Mouse (Mus musculus): Measurements from ENCODE around the gene Msrb3. TPM values are rescaled to one million over a fixed set of nuclear protein-coding genes. Genes with fewer than 3 reads are reported as not detected.
A peak's percentile ranks its signal among the peaks of the same experiment; 100 is the strongest.

Gene Msrb3
- total and polyA plus RNA-seq, 2 experiments from 2014 or later, result 45.0 to 122 TPM

- 64% methylated on average over 11 of the region's 11 CpGs for WGBS
- no peaks in the 10 kb centered on the region for H3K27me3 ChIP-seq (ENCODE audit: control insufficient read depth, insufficient read depth, low read length)
- H3K4me1 ChIP-seq (ENCODE audit: control insufficient read depth, insufficient read depth), result peaks cover 25% of the 10 kb centered on the region
- H3K9me3 ChIP-seq (replicated peaks; ENCODE audit: control insufficient read depth, low read length), result no peaks in the 10 kb centered on the region
- ATAC-seq (ENCODE audit: insufficient read depth, low read depth) (no peak), DNase-seq (ENCODE audit: low spot score) (no peak)
- no peak overlapping the region for H3K27ac ChIP-seq (ENCODE audit: low read depth)
- peaks cover 57% of the 10 kb centered on the region for H3K36me3 ChIP-seq (replicated peaks; ENCODE audit: control insufficient read depth, insufficient read depth, low read length)
- TF ChIP-seq CTCF (IDR thresholded peaks at IDR 0.05; ENCODE audit: low read depth), result no peak
- no peak for TF ChIP-seq EP300 (IDR thresholded peaks at IDR 0.05; ENCODE audit: low read depth)
- no peak overlapping the region for H3K4me3 ChIP-seq (ENCODE audit: low read depth, low read length)
- H3K4me2 ChIP-seq (ENCODE audit: low read depth, low read length), result no peak overlapping the region
- no peak overlapping the region for H3K9ac ChIP-seq (replicated peaks; ENCODE audit: low read depth, low read length)
These were observed 107.5 kb downstream of the Msrb3 start for GRCm38 (mm10) chr10:120791438-120791837.

- no peak for DNase-seq (ENCODE audit: low spot score)
These were observed 111.7 kb downstream of the Msrb3 start for GRCm38 (mm10) chr10:120787202-120787601.

GRCm38 (mm10) chr10:120784516-120784915 lies 114.4 kb downstream of the Msrb3 start:
- Histone ChIP-seq H3K9me3 (replicated peaks; ENCODE audit: control insufficient read depth, low read length) (no peaks in the 10 kb centered on the region), H3K27me3 (ENCODE audit: control insufficient read depth, insufficient read depth, low read length) (no peaks in the 10 kb centered on the region), H3K4me3 (ENCODE audit: low read depth, low read length) (no peak overlapping the region), H3K36me3 (replicated peaks; ENCODE audit: control insufficient read depth, insufficient read depth, low read length) (peaks cover 83% of the 10 kb centered on the region), H3K9ac (replicated peaks; ENCODE audit: low read depth, low read length) (no peak overlapping the region), H3K4me2 (ENCODE audit: low read depth, low read length) (no peak overlapping the region), H3K27ac (ENCODE audit: low read depth) (no peak overlapping the region), H3K4me1 (ENCODE audit: control insufficient read depth, insufficient read depth) (no peaks in the 10 kb centered on the region)
- ATAC-seq (ENCODE audit: insufficient read depth, low read depth) (no peak), DNase-seq (ENCODE audit: low spot score) (no peak)
- WGBS, result 82% methylated on average over 5 of the region's 5 CpGs
- TF ChIP-seq CTCF (IDR thresholded peaks at IDR 0.05; ENCODE audit: low read depth), result no peak
- no peak for TF ChIP-seq EP300 (IDR thresholded peaks at IDR 0.05; ENCODE audit: low read depth)

More at GRCm38 (mm10) chr10:120787202-120787601, 111.7 kb downstream of the Msrb3 start:
- no peak overlapping the region for H3K9ac ChIP-seq (replicated peaks; ENCODE audit: low read depth, low read length)
- no peak overlapping the region for H3K4me3 ChIP-seq (ENCODE audit: low read depth, low read length)
- no peaks in the 10 kb centered on the region for H3K9me3 ChIP-seq (replicated peaks; ENCODE audit: control insufficient read depth, low read length)
- ATAC-seq (ENCODE audit: insufficient read depth, low read depth), result no peak
- WGBS, result 62% methylated on average over 10 of the region's 10 CpGs
- no peaks in the 10 kb centered on the region for H3K27me3 ChIP-seq (ENCODE audit: control insufficient read depth, insufficient read depth, low read length)
- H3K27ac ChIP-seq (ENCODE audit: low read depth), result no peak overlapping the region
- H3K36me3 ChIP-seq (replicated peaks; ENCODE audit: control insufficient read depth, insufficient read depth, low read length), result peaks cover 92% of the 10 kb centered on the region
- 0 out of 2 replicates have a peak, but pooled peaks cover 11% of the 10 kb centered on the region for H3K4me1 ChIP-seq (ENCODE audit: control insufficient read depth, insufficient read depth)
- no peak overlapping the region for H3K4me2 ChIP-seq (ENCODE audit: low read depth, low read length)
- TF ChIP-seq CTCF (IDR thresholded peaks at IDR 0.05; ENCODE audit: low read depth) (no peak), EP300 (IDR thresholded peaks at IDR 0.05; ENCODE audit: low read depth) (no peak)

GRCm38 (mm10) chr10:120783393-120783792 lies 115.5 kb downstream of the Msrb3 start:
- 69% methylated on average over 9 of the region's 9 CpGs for WGBS
- H3K27me3 ChIP-seq (ENCODE audit: control insufficient read depth, insufficient read depth, low read length), result no peaks in the 10 kb centered on the region
- TF ChIP-seq EP300 (IDR thresholded peaks at IDR 0.05; ENCODE audit: low read depth), result no peak
- TF ChIP-seq CTCF (IDR thresholded peaks at IDR 0.05; ENCODE audit: low read depth), result no peak
- H3K4me3 ChIP-seq (ENCODE audit: low read depth, low read length), result no peak overlapping the region
- DNase-seq (ENCODE audit: low spot score) (no peak), ATAC-seq (ENCODE audit: insufficient read depth, low read depth) (no peak)
- H3K4me1 ChIP-seq (ENCODE audit: control insufficient read depth, insufficient read depth), result no peaks in the 10 kb centered on the region
- H3K9ac ChIP-seq (replicated peaks; ENCODE audit: low read depth, low read length), result no peak overlapping the region
- no peak overlapping the region for H3K4me2 ChIP-seq (ENCODE audit: low read depth, low read length)
- peaks cover 82% of the 10 kb centered on the region for H3K36me3 ChIP-seq (replicated peaks; ENCODE audit: control insufficient read depth, insufficient read depth, low read length)
- H3K27ac ChIP-seq (ENCODE audit: low read depth), result no peak overlapping the region
- no peaks in the 10 kb centered on the region for H3K9me3 ChIP-seq (replicated peaks; ENCODE audit: control insufficient read depth, low read length)

- H3K9ac ChIP-seq (replicated peaks; ENCODE audit: low read depth, low read length), result no peak overlapping the region
- no peaks in the 10 kb centered on the region for H3K4me1 ChIP-seq (ENCODE audit: control insufficient read depth, insufficient read depth)
- H3K4me3 ChIP-seq (ENCODE audit: low read depth, low read length), result no peak overlapping the region
- peak; percentile 20; the same call in 1 of the 2 replicates for ATAC-seq (ENCODE audit: insufficient read depth, low read depth)
- no peak overlapping the region for H3K27ac ChIP-seq (ENCODE audit: low read depth)
- H3K36me3 ChIP-seq (replicated peaks; ENCODE audit: control insufficient read depth, insufficient read depth, low read length), result peaks cover 29% of the 10 kb centered on the region
- no peak for DNase-seq (ENCODE audit: low spot score)
- no peak overlapping the region for H3K4me2 ChIP-seq (ENCODE audit: low read depth, low read length)
- peaks cover 4% of the 10 kb centered on the region; the same call in 1 of the 2 replicates for H3K9me3 ChIP-seq (replicated peaks; ENCODE audit: control insufficient read depth, low read length)
- TF ChIP-seq EP300 (IDR thresholded peaks at IDR 0.05; ENCODE audit: low read depth), result no peak
- TF ChIP-seq CTCF (IDR thresholded peaks at IDR 0.05; ENCODE audit: low read depth), result no peak
- no peaks in the 10 kb centered on the region for H3K27me3 ChIP-seq (ENCODE audit: control insufficient read depth, insufficient read depth, low read length)
- 74% methylated on average over 3 of the region's 3 CpGs for WGBS
These were observed 121.4 kb downstream of the Msrb3 start for GRCm38 (mm10) chr10:120777499-120777898.

- H3K9me3 ChIP-seq (replicated peaks; ENCODE audit: control insufficient read depth, low read length), result peaks cover 4% of the 10 kb centered on the region; the same call in 1 of the 2 replicates
- no peak overlapping the region for H3K4me2 ChIP-seq (ENCODE audit: low read depth, low read length)
- H3K36me3 ChIP-seq (replicated peaks; ENCODE audit: control insufficient read depth, insufficient read depth, low read length), result peaks cover 15% of the 10 kb centered on the region
- no peak overlapping the region for H3K9ac ChIP-seq (replicated peaks; ENCODE audit: low read depth, low read length)
- TF ChIP-seq CTCF (IDR thresholded peaks at IDR 0.05; ENCODE audit: low read depth) (no peak), EP300 (IDR thresholded peaks at IDR 0.05; ENCODE audit: low read depth) (no peak)
- DNase-seq (ENCODE audit: low spot score) (no peak), ATAC-seq (ENCODE audit: insufficient read depth, low read depth) (0 out of 2 replicates have a peak, but pooled peaks have one; percentile 21)
- 29% methylated on average over 4 of the region's 4 CpGs for WGBS
- no peak overlapping the region for H3K4me3 ChIP-seq (ENCODE audit: low read depth, low read length)
- no peak overlapping the region for H3K27ac ChIP-seq (ENCODE audit: low read depth)
- no peaks in the 10 kb centered on the region for H3K27me3 ChIP-seq (ENCODE audit: control insufficient read depth, insufficient read depth, low read length)
- H3K4me1 ChIP-seq (ENCODE audit: control insufficient read depth, insufficient read depth), result no peaks in the 10 kb centered on the region
These were observed 123.5 kb downstream of the Msrb3 start for GRCm38 (mm10) chr10:120775361-120775760.

Measured in heart, postnatal 0 days (tissue).